Mouse (Mus musculus): ENCODE results near the gene Eci1. TPM values are rescaled to one million over a fixed set of nuclear protein-coding genes. Genes with fewer than 3 reads are reported as not detected.
"Not testable (repeated sequence)": the region's sequence is repeated elsewhere in the genome, so short reads cannot be mapped to it uniquely, and the experiment has no call there.

Gene Eci1
- polyA plus RNA-seq, 1 experiment, result 9.0 TPM

DNA sequence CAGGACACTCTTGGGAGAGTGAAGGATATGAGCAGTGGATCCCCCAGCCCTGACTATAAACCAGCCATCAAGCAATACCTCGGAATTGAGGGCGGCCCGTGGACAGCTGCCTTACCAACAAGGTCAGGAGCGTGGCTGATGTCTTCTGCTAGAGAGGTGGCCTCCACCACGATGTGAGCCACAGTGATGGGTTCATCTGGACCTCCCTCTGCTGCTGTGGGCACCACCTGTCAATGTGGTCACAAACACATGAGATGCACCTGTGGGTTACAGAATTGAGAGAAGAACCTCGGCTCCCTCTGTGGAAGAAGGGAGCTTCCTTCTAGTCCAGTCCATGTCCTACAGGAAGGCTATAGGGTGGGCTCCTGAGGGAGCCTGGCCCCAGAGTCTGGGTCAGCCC lies 23.1 kb downstream of the Eci1 start:
- TF ChIP-seq POLR2A (IDR thresholded peaks at IDR 0.05; ENCODE audit: control insufficient read depth, low read depth, low read length) (no peak), CTCF (IDR thresholded peaks at IDR 0.05; ENCODE audit: control insufficient read depth, insufficient read depth, insufficient replicate concordance, low read depth, low read length) (no peak)
- Histone ChIP-seq H3K27me3 (ENCODE audit: control insufficient read depth, insufficient read depth, low read length) (no peaks in the 10 kb centered on the region), H3K4me1 (ENCODE audit: control insufficient read depth, insufficient read depth, low read length) (peaks cover 3% of the 10 kb centered on the region; the same call in 1 of the 2 replicates), H3K4me3 (ENCODE audit: control insufficient read depth, low read depth, low read length) (no peak overlapping the region), H3K36me3 (ENCODE audit: control insufficient read depth, insufficient read depth, low read length) (peaks cover 8% of the 10 kb centered on the region), H3K27ac (ENCODE audit: control insufficient read depth, insufficient read depth, low read depth, low read length) (no peak overlapping the region)

DNA sequence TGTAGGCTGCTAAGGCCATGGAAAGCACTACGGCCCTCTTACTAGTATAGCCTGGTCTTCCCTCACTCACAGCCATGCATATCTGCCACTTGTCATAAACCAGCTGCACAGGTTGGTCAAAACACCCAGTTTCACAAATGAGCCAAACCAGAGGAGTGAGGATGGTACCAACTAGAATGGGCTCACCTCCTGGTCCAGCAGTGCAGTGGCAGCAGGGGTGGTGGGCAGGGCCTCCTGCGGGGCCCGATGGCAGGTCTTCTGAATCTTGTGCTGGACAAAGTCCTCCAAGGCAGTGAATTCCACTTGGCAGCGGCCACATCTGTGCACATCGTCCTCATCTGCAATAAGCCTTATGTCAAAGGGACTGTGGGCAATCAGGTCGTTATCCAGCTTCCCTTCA lies 24.8 kb downstream of the Eci1 start:
- TF ChIP-seq CTCF (IDR thresholded peaks at IDR 0.05; ENCODE audit: control insufficient read depth, insufficient read depth, insufficient replicate concordance, low read depth, low read length), result no peak
- TF ChIP-seq POLR2A (IDR thresholded peaks at IDR 0.05; ENCODE audit: control insufficient read depth, low read depth, low read length), result no peak
- H3K27me3 ChIP-seq (ENCODE audit: control insufficient read depth, insufficient read depth, low read length), result no peaks in the 10 kb centered on the region
- peaks cover 6% of the 10 kb centered on the region for H3K36me3 ChIP-seq (ENCODE audit: control insufficient read depth, insufficient read depth, low read length)
- no peak overlapping the region for H3K27ac ChIP-seq (ENCODE audit: control insufficient read depth, insufficient read depth, low read depth, low read length)
- no peak overlapping the region for H3K4me3 ChIP-seq (ENCODE audit: control insufficient read depth, low read depth, low read length)
- peaks cover 3% of the 10 kb centered on the region; the same call in 1 of the 2 replicates for H3K4me1 ChIP-seq (ENCODE audit: control insufficient read depth, insufficient read depth, low read length)

DNA sequence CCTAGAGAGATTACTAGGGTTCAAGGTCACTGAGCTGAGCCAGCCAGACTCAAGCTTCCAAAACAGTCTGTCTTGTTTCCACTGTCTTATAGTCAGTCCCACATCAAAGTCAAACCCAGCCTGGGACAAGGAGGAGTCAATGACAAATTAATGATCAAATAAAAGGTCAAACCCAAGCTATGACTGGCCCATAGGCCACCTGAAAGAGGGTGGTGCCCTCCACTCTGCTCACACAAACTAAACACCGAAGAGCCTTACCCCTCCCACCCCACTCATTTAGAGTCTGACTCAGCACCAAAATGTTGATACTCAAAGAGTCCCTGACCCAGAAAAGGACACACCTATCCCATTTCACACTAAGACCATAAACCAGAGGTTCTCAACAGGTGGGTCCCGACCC lies 26.9 kb downstream of the Eci1 start:
- Histone ChIP-seq H3K27me3 (ENCODE audit: control insufficient read depth, insufficient read depth, low read length) (no peaks in the 10 kb centered on the region), H3K4me1 (ENCODE audit: control insufficient read depth, insufficient read depth, low read length) (peaks cover 3% of the 10 kb centered on the region; the same call in 1 of the 2 replicates), H3K36me3 (ENCODE audit: control insufficient read depth, insufficient read depth, low read length) (peaks cover 4% of the 10 kb centered on the region), H3K4me3 (ENCODE audit: control insufficient read depth, low read depth, low read length) (no peak overlapping the region), H3K27ac (ENCODE audit: control insufficient read depth, insufficient read depth, low read depth, low read length) (no peak overlapping the region)
- no peak for TF ChIP-seq POLR2A (IDR thresholded peaks at IDR 0.05; ENCODE audit: control insufficient read depth, low read depth, low read length)
- TF ChIP-seq CTCF (IDR thresholded peaks at IDR 0.05; ENCODE audit: control insufficient read depth, insufficient read depth, insufficient replicate concordance, low read depth, low read length), result no peak

DNA sequence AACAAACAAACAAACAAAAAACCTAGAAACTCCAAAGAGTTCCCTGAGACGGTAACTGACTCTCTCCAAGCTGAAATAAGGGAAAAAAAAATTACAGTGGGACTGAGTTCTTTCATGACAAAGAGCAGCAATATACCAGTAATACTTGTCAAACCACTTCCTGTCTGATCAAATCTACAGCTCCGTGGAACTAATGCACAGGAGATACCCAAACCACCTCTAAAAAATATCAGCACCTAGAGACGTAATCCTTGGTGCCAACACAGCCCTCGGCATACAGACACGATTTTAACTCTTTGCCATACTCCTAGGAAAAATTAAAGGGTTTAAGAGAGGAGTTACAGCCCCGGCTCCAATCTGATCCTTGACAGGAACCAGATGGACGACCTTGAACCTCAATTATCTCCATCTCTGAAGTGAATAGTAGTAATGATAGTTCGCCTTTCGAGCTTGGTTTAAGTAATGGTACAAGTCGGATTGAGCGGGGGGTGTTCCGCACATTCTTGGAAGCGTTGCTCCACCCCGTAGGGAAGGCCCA lies 27.8 kb downstream of the Eci1 start:
- peak overlapping the region; percentile 94 for H3K27ac ChIP-seq (ENCODE audit: control insufficient read depth, insufficient read depth, low read depth, low read length)
- H3K4me1 ChIP-seq (ENCODE audit: control insufficient read depth, insufficient read depth, low read length), result peaks cover 3% of the 10 kb centered on the region; the same call in 1 of the 2 replicates
- no peak for TF ChIP-seq CTCF (IDR thresholded peaks at IDR 0.05; ENCODE audit: control insufficient read depth, insufficient read depth, insufficient replicate concordance, low read depth, low read length)
- no peak for TF ChIP-seq POLR2A (IDR thresholded peaks at IDR 0.05; ENCODE audit: control insufficient read depth, low read depth, low read length)
- peak overlapping the region; percentile 92 for H3K4me3 ChIP-seq (ENCODE audit: control insufficient read depth, low read depth, low read length)
- peaks cover 2% of the 10 kb centered on the region for H3K36me3 ChIP-seq (ENCODE audit: control insufficient read depth, insufficient read depth, low read length)
- H3K27me3 ChIP-seq (ENCODE audit: control insufficient read depth, insufficient read depth, low read length), result no peaks in the 10 kb centered on the region

DNA sequence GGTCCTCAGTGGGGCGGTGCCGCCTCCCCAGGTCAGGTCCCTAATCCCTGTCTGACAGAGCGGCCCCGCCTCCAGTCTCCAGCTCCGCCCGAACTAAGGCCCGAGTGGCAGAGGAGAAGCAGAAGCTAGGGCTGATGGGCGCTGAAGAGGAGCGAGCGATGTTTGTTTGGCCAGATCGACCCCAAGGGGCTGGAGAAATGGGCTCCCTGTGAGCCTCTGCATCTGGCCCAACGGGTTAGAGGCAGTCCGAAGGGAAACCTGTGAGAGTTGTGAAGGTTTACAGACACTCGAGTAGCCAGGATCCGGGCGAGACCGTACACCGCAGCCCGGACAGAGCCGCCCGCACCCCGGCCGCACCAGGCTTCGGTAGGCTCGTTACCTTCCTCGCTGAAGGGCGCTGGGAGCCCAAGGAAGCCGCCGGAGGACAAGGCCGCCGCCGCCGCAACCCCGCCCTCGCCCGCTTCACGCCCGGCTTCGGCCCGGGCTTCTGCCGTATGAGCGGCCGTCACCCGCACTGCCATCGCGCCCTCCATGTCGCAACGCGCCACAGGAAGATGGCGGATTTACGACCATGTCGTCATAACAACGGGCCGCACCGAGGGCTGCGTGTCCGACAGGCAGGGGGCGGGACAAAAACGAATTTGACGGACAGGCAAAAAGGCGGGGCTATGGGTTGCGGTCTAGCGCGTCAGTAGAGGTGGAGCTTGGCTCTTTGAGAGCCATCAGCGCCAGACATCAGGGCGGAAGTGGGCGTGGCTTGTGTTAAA lies 28.5 kb downstream of the Eci1 start:
- peak; percentile 17; the same call in 1 of the 2 replicates for TF ChIP-seq CTCF (IDR thresholded peaks at IDR 0.05; ENCODE audit: control insufficient read depth, insufficient read depth, insufficient replicate concordance, low read depth, low read length)
- TF ChIP-seq POLR2A (IDR thresholded peaks at IDR 0.05; ENCODE audit: control insufficient read depth, low read depth, low read length), result peak; percentile 88
- Histone ChIP-seq H3K27ac (ENCODE audit: control insufficient read depth, insufficient read depth, low read depth, low read length) (peak overlapping the region; percentile 94), H3K4me1 (ENCODE audit: control insufficient read depth, insufficient read depth, low read length) (peaks cover 3% of the 10 kb centered on the region; the same call in 1 of the 2 replicates), H3K4me3 (ENCODE audit: control insufficient read depth, low read depth, low read length) (peak overlapping the region; percentile 92), H3K27me3 (ENCODE audit: control insufficient read depth, insufficient read depth, low read length) (no peaks in the 10 kb centered on the region), H3K36me3 (ENCODE audit: control insufficient read depth, insufficient read depth, low read length) (peaks cover 2% of the 10 kb centered on the region)

DNA sequence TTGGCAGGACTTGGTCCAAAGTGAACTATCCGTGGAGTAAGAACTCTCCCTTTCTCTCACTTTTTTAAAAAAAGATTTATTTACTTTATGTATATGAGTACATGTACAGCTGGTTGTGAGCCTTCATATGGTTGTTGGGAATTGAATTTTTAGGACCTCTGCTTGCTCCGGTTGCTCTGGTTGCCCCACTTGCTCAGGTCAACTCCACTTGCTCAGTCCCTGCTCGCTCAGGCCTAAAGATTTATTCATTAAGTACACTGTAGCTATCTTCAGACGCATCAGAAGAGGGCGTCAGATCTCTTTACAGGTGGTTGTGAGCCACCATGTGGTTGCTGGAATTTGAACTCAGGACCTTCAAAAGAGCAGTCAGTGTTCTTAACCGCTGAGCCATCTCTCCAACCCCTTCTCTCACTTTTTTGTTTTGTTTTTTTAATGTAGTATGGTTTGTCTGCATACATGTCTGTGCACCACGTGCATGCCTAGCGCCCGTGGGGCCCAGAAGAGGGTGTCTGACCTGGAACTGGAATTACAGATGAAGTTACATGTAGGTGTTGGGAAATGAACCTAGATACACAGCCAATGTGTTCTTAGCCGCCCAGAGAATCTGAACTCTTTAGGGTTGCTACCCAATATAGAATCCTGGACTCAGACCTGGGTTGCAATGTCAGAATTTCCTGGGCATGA lies 29.2 kb downstream of the Eci1 start:
- not testable (repeated sequence) for H3K36me3 ChIP-seq (ENCODE audit: control insufficient read depth, insufficient read depth, low read length); H3K4me1 ChIP-seq (ENCODE audit: control insufficient read depth, insufficient read depth, low read length); H3K27ac ChIP-seq (ENCODE audit: control insufficient read depth, insufficient read depth, low read depth, low read length); H3K27me3 ChIP-seq (ENCODE audit: control insufficient read depth, insufficient read depth, low read length)
- peak overlapping the region; percentile 92 for H3K4me3 ChIP-seq (ENCODE audit: control insufficient read depth, low read depth, low read length)

DNA sequence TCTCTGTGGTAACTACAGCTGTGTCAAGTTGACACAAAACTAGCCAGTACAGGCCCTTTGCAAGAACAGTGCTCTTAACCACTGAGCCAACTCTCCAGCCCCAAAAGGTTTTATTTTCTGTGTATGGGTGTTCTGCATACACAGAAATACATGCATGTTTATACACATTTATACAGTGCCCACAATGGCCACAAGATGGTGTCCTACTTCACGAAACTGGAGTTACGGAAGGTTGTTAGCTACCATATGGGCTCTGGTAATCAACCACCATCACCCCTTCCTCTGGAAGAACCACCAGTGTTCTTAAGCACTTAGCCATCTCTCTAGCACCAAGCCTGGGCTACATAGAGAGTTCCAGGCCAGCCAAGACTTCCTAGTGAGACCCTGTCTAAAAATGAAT lies 35.1 kb downstream of the Eci1 start:
- no peaks in the 10 kb centered on the region for H3K27me3 ChIP-seq (ENCODE audit: control insufficient read depth, insufficient read depth, low read length)
- TF ChIP-seq CTCF (IDR thresholded peaks at IDR 0.05; ENCODE audit: control insufficient read depth, insufficient read depth, insufficient replicate concordance, low read depth, low read length) (no peak), POLR2A (IDR thresholded peaks at IDR 0.05; ENCODE audit: control insufficient read depth, low read depth, low read length) (no peak)
- H3K4me3 ChIP-seq (ENCODE audit: control insufficient read depth, low read depth, low read length), result no peak overlapping the region
- no peak overlapping the region for H3K27ac ChIP-seq (ENCODE audit: control insufficient read depth, insufficient read depth, low read depth, low read length)
- H3K4me1 ChIP-seq (ENCODE audit: control insufficient read depth, insufficient read depth, low read length), result no peaks in the 10 kb centered on the region
- no peaks in the 10 kb centered on the region for H3K36me3 ChIP-seq (ENCODE audit: control insufficient read depth, insufficient read depth, low read length)

Data from testis, adult 2 months (tissue).